Mouse (Mus musculus): ENCODE data around the gene Flrt1. TPM values are rescaled to one million over a fixed set of nuclear protein-coding genes. Genes with fewer than 3 reads are reported as not detected.

Gene Flrt1
- total RNA-seq, 2 experiments from 2014 or later, result 35.3 to 38.0 TPM

- intact Hi-C loops (cut with DNase I), result no loop called here
- DNase-seq (ENCODE audit: low spot score in 2 of 2), result no peak
Observed at GRCm38 (mm10) chr19:7108114-7108905, 2.8 kb upstream of the Flrt1 start.

GRCm38 (mm10) chr19:7107174-7107573 lies 1.6 kb upstream of the Flrt1 start:
- intact Hi-C loops (cut with DNase I), result no loop called here
- no peak for DNase-seq (ENCODE audit: low spot score in 2 of 2)

GRCm38 (mm10) chr19:7106566-7106965 lies 1.0 kb upstream of the Flrt1 start:
- DNase-seq (ENCODE audit: low spot score in 2 of 2), result no peak
- intact Hi-C loops (cut with DNase I), result no loop called here

GRCm38 (mm10) chr19:7103993-7104401 lies 1.5 kb downstream of the Flrt1 start:
- intact Hi-C loops (cut with DNase I), result no loop called here
- DNase-seq (ENCODE audit: low spot score in 2 of 2), result no peak

GRCm38 (mm10) chr19:7103349-7103992 lies 2.1 kb downstream of the Flrt1 start:
- intact Hi-C loops (cut with DNase I), result no loop called here
- no peak for DNase-seq (ENCODE audit: low spot score in 2 of 2)

GRCm38 (mm10) chr19:7102039-7102438 lies 3.5 kb downstream of the Flrt1 start:
- DNase-seq (ENCODE audit: low spot score in 2 of 2), result no peak
- intact Hi-C loops (cut with DNase I), result no loop called here

GRCm38 (mm10) chr19:7099620-7100155 lies 5.8 kb downstream of the Flrt1 start:
- intact Hi-C loops (cut with DNase I), result no loop called here
- no peak for DNase-seq (ENCODE audit: low spot score in 2 of 2)

- intact Hi-C loops (cut with DNase I), result no loop called here
- DNase-seq (ENCODE audit: low spot score in 2 of 2), result no peak
Observed at GRCm38 (mm10) chr19:7092756-7093155, 12.8 kb downstream of the Flrt1 start.

- intact Hi-C loops (cut with DNase I), result no loop called here
- DNase-seq (ENCODE audit: low spot score in 2 of 2), result no peak
Observed at GRCm38 (mm10) chr19:7091448-7092050, 14.0 kb downstream of the Flrt1 start.

- peak; percentile 44 to 47 for DNase-seq (ENCODE audit: low spot score in 2 of 2)
Observed at GRCm38 (mm10) chr19:7090369-7091064, 15.0 kb downstream of the Flrt1 start.

GRCm38 (mm10) chr19:7089842-7090251 lies 15.7 kb downstream of the Flrt1 start:
- intact Hi-C loops (cut with DNase I), result no loop called here
- DNase-seq (ENCODE audit: low spot score in 2 of 2), result no peak

More at GRCm38 (mm10) chr19:7090369-7091064, 15.0 kb downstream of the Flrt1 start:
- intact Hi-C loops (cut with DNase I), result no loop called here

GRCm38 (mm10) chr19:7089050-7089449 lies 16.5 kb downstream of the Flrt1 start:
- DNase-seq (ENCODE audit: low spot score in 2 of 2), result peak in 1 of 2 experiments; percentile 52
- intact Hi-C loops (cut with DNase I), result no loop called here

GRCm38 (mm10) chr19:7088558-7088957 lies 17.0 kb downstream of the Flrt1 start:
- peak in 1 of 2 experiments; percentile 53 for DNase-seq (ENCODE audit: low spot score in 2 of 2)
- intact Hi-C loops (cut with DNase I), result no loop called here

- intact Hi-C loops (cut with DNase I), result loop anchor here (5.0 kb wide), 1 partner anchor 83 kb away; no protein-coding TSS in a partner anchor
- DNase-seq (ENCODE audit: low spot score in 2 of 2), result no peak
Observed at GRCm38 (mm10) chr19:7084734-7085133, 20.8 kb downstream of the Flrt1 start.

- intact Hi-C loops (cut with DNase I), result loop anchor here (2.0 to 5.0 kb wide), 2 partner anchors 66 to 84 kb away; no protein-coding TSS in a partner anchor
Observed at GRCm38 (mm10) chr19:7083035-7083794, 22.3 kb downstream of the Flrt1 start.

GRCm38 (mm10) chr19:7081516-7082266 lies 23.8 kb downstream of the Flrt1 start:
- intact Hi-C loops (cut with DNase I), result loop anchor here (2.0 to 5.0 kb wide), 2 partner anchors 67 to 86 kb away; no protein-coding TSS in a partner anchor
- DNase-seq (ENCODE audit: low spot score in 2 of 2), result peak; percentile 53 to 87

More at GRCm38 (mm10) chr19:7083035-7083794, 22.3 kb downstream of the Flrt1 start:
- peak; percentile 51 to 82 for DNase-seq (ENCODE audit: low spot score in 2 of 2)

GRCm38 (mm10) chr19:7078271-7078670 lies 27.3 kb downstream of the Flrt1 start:
- no peak for DNase-seq (ENCODE audit: low spot score in 2 of 2)
- intact Hi-C loops (cut with DNase I), result no loop called here

- intact Hi-C loops (cut with DNase I), result no loop called here
- no peak for DNase-seq (ENCODE audit: low spot score in 2 of 2)
Observed at GRCm38 (mm10) chr19:7077666-7078065, 27.9 kb downstream of the Flrt1 start.

Measured in left cerebral cortex, postnatal 25 days (tissue).